Mouse (Mus musculus): ENCODE results near the gene Prdm16.

Prdm16 gene

GRCm38 (mm10) chr4:154299541-154300271, 337.0 kb downstream of the Prdm16 start:
- peaks cover 34% of the 10 kb centered on the region for H3K27me3 ChIP-seq (ENCODE audit: insufficient read depth, low read length)
- H3K4me3 ChIP-seq (replicated peaks; ENCODE audit: low read length) = peak overlapping the region; percentile 83
- H3K36me3 ChIP-seq (ENCODE audit: insufficient read depth, low read length) = no peaks in the 10 kb centered on the region
- TF ChIP-seq POU5F1 (IDR thresholded peaks at IDR 0.05; ENCODE audit: borderline replicate concordance, low read length) (no peak), NANOG (IDR thresholded peaks at IDR 0.05; ENCODE audit: borderline replicate concordance, low read length) (no peak), CTCF (conservative IDR thresholded peaks at IDR 0.05; ENCODE audit: low read length) (no peak)
- H3K9me3 ChIP-seq (ENCODE audit: low read length) = no peaks in the 10 kb centered on the region
- H3K4me1 ChIP-seq (replicated peaks; ENCODE audit: low read depth, low read length) = peaks cover 39% of the 10 kb centered on the region

DNA sequence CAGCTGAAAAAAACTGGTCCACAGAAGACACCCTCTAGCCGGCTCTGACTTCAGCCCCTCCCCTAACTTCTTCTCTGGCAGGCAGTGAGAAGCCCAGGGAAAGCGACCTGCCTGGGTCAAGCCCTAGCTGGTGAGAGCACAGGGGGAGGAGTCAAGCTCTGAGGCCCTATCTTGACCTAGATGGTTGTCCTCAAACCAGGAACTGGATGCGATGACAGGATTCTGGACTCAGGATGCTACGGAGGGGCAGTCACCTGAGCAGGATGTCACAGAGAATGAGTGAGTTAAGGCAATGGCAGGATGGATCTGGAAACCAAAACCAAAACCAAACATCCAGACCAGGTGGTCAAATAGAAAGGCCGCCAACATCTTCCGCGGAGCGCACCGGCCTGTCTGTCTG, 338.9 kb downstream of the Prdm16 start:
- peaks cover 39% of the 10 kb centered on the region for H3K4me1 ChIP-seq (replicated peaks; ENCODE audit: low read depth, low read length)
- H3K4me3 ChIP-seq (replicated peaks; ENCODE audit: low read length) = peak overlapping the region; percentile 23
- no peaks in the 10 kb centered on the region for H3K9me3 ChIP-seq (ENCODE audit: low read length)
- peaks cover 39% of the 10 kb centered on the region for H3K27me3 ChIP-seq (ENCODE audit: insufficient read depth, low read length)
- TF ChIP-seq CTCF (conservative IDR thresholded peaks at IDR 0.05; ENCODE audit: low read length) (no peak), POU5F1 (IDR thresholded peaks at IDR 0.05; ENCODE audit: borderline replicate concordance, low read length) (no peak), NANOG (IDR thresholded peaks at IDR 0.05; ENCODE audit: borderline replicate concordance, low read length) (no peak)
- H3K36me3 ChIP-seq (ENCODE audit: insufficient read depth, low read length) = no peaks in the 10 kb centered on the region

GRCm38 (mm10) chr4:154294262-154294731, 342.4 kb downstream of the Prdm16 start:
- Histone ChIP-seq H3K4me3 (replicated peaks; ENCODE audit: low read length) (no peak overlapping the region), H3K27me3 (ENCODE audit: insufficient read depth, low read length) (peaks cover 31% of the 10 kb centered on the region), H3K9me3 (ENCODE audit: low read length) (no peaks in the 10 kb centered on the region), H3K4me1 (replicated peaks; ENCODE audit: low read depth, low read length) (peaks cover 34% of the 10 kb centered on the region), H3K36me3 (ENCODE audit: insufficient read depth, low read length) (no peaks in the 10 kb centered on the region)
- TF ChIP-seq NANOG (IDR thresholded peaks at IDR 0.05; ENCODE audit: borderline replicate concordance, low read length) (no peak), CTCF (conservative IDR thresholded peaks at IDR 0.05; ENCODE audit: low read length) (no peak), POU5F1 (IDR thresholded peaks at IDR 0.05; ENCODE audit: borderline replicate concordance, low read length) (no peak)

- peaks cover 29% of the 10 kb centered on the region for H3K4me1 ChIP-seq (replicated peaks; ENCODE audit: low read depth, low read length)
- H3K36me3 ChIP-seq (ENCODE audit: insufficient read depth, low read length) = no peaks in the 10 kb centered on the region
- H3K9me3 ChIP-seq (ENCODE audit: low read length) = no peaks in the 10 kb centered on the region
- H3K27me3 ChIP-seq (ENCODE audit: insufficient read depth, low read length) = peaks cover 26% of the 10 kb centered on the region
- no peak for TF ChIP-seq NANOG (IDR thresholded peaks at IDR 0.05; ENCODE audit: borderline replicate concordance, low read length)
- TF ChIP-seq POU5F1 (IDR thresholded peaks at IDR 0.05; ENCODE audit: borderline replicate concordance, low read length) = no peak
- TF ChIP-seq CTCF (conservative IDR thresholded peaks at IDR 0.05; ENCODE audit: low read length) = no peak
- no peak overlapping the region for H3K4me3 ChIP-seq (replicated peaks; ENCODE audit: low read length)
Measured at GRCm38 (mm10) chr4:154293735-154294201, 342.9 kb downstream of the Prdm16 start.

DNA sequence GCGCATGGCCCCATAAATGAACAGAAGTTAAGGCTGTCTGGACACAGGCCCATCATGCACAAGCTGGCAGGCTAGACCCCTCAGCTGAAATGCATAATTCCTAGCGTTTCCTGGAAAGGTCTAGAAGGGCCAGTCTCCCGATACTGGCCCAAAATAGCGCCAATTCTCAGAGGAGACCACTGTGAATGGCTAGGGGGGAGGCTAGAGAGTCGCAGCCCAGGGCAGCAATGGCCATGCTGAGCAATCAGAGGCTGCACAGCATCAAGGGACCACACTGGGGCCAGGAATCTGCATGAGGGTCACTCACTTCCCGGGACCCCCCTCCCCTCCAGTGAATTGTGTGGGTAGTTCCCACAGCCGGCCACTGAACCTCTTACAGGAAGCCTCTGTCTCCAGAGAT, 353.0 kb downstream of the Prdm16 start:
- peaks cover 43% of the 10 kb centered on the region for H3K27me3 ChIP-seq (ENCODE audit: insufficient read depth, low read length)
- peaks cover 20% of the 10 kb centered on the region; the same call in 1 of the 2 replicates for H3K4me1 ChIP-seq (replicated peaks; ENCODE audit: low read depth, low read length)
- no peak overlapping the region for H3K4me3 ChIP-seq (replicated peaks; ENCODE audit: low read length)
- TF ChIP-seq POU5F1 (IDR thresholded peaks at IDR 0.05; ENCODE audit: borderline replicate concordance, low read length) (no peak), NANOG (IDR thresholded peaks at IDR 0.05; ENCODE audit: borderline replicate concordance, low read length) (no peak), CTCF (conservative IDR thresholded peaks at IDR 0.05; ENCODE audit: low read length) (no peak)
- H3K36me3 ChIP-seq (ENCODE audit: insufficient read depth, low read length) = peaks cover 14% of the 10 kb centered on the region; the same call in 1 of the 2 replicates
- no peaks in the 10 kb centered on the region for H3K9me3 ChIP-seq (ENCODE audit: low read length)

GRCm38 (mm10) chr4:154279481-154279880, 357.2 kb downstream of the Prdm16 start:
- Histone ChIP-seq H3K9me3 (ENCODE audit: low read length) (no peaks in the 10 kb centered on the region), H3K27me3 (ENCODE audit: insufficient read depth, low read length) (peaks cover 30% of the 10 kb centered on the region), H3K36me3 (ENCODE audit: insufficient read depth, low read length) (peaks cover 16% of the 10 kb centered on the region; the same call in 1 of the 2 replicates), H3K4me3 (replicated peaks; ENCODE audit: low read length) (no peak overlapping the region), H3K4me1 (replicated peaks; ENCODE audit: low read depth, low read length) (peaks cover 14% of the 10 kb centered on the region; the same call in 1 of the 2 replicates)
- TF ChIP-seq NANOG (IDR thresholded peaks at IDR 0.05; ENCODE audit: borderline replicate concordance, low read length) = no peak
- TF ChIP-seq CTCF (conservative IDR thresholded peaks at IDR 0.05; ENCODE audit: low read length) = no peak
- no peak for TF ChIP-seq POU5F1 (IDR thresholded peaks at IDR 0.05; ENCODE audit: borderline replicate concordance, low read length)

DNA sequence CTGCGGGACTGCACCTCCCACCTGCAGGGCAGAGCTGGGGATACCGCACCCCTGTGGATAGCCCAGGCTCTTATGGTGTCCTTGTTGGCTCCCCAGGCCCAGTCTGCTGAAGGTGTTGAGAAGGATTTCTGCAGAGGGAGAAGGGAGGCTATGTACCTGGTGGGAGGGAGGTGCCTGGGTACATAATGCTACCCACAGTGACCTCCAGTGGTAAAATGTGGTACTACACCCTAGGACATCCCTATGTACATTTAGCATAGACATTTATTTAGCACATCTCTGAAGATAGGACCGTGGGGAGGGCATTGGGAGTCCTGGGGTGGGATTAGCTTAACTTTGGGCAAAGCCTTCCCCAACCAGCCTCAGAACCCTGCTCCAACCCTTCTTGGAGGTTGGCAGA, 363.7 kb downstream of the Prdm16 start:
- Histone ChIP-seq H3K4me1 (replicated peaks; ENCODE audit: low read depth, low read length) (peaks cover 10% of the 10 kb centered on the region; the same call in 1 of the 2 replicates), H3K4me3 (replicated peaks; ENCODE audit: low read length) (no peak overlapping the region), H3K9me3 (ENCODE audit: low read length) (no peaks in the 10 kb centered on the region), H3K27me3 (ENCODE audit: insufficient read depth, low read length) (no peaks in the 10 kb centered on the region), H3K36me3 (ENCODE audit: insufficient read depth, low read length) (no peaks in the 10 kb centered on the region)
- TF ChIP-seq NANOG (IDR thresholded peaks at IDR 0.05; ENCODE audit: borderline replicate concordance, low read length) (no peak), CTCF (conservative IDR thresholded peaks at IDR 0.05; ENCODE audit: low read length) (peak; percentile 95)

GRCm38 (mm10) chr4:154269520-154269919, 367.2 kb downstream of the Prdm16 start:
- H3K4me3 ChIP-seq (replicated peaks; ENCODE audit: low read length) = 0 out of 2 replicates have a peak overlapping the region, but pooled peaks have one; percentile 20
- TF ChIP-seq CTCF (conservative IDR thresholded peaks at IDR 0.05; ENCODE audit: low read length) = no peak
- no peak for TF ChIP-seq POU5F1 (IDR thresholded peaks at IDR 0.05; ENCODE audit: borderline replicate concordance, low read length)
- TF ChIP-seq NANOG (IDR thresholded peaks at IDR 0.05; ENCODE audit: borderline replicate concordance, low read length) = no peak
- H3K27me3 ChIP-seq (ENCODE audit: insufficient read depth, low read length) = peaks cover 13% of the 10 kb centered on the region; the same call in 1 of the 2 replicates
- no peaks in the 10 kb centered on the region for H3K36me3 ChIP-seq (ENCODE audit: insufficient read depth, low read length)
- H3K4me1 ChIP-seq (replicated peaks; ENCODE audit: low read depth, low read length) = peaks cover 10% of the 10 kb centered on the region; the same call in 1 of the 2 replicates
- no peaks in the 10 kb centered on the region for H3K9me3 ChIP-seq (ENCODE audit: low read length)

Measured in E14TG2a.4 (cell line).